Mouse (Mus musculus) c-Kit-positive CD71-positive TER-119-negative erythroid progenitor cells, embryonic 14.5 days (primary cell): ENCODE data around the gene Kpnb1.
A peak's percentile ranks its signal among the peaks of the same experiment; 100 is the strongest.

ENCODE experiments used
- DNase-seq: peaks from one replicate; pipeline ENCODE4 v3.0.0-alpha.2; 2013; ENCODE audit warnings: low read depth

The Kpnb1 gene

DNA sequence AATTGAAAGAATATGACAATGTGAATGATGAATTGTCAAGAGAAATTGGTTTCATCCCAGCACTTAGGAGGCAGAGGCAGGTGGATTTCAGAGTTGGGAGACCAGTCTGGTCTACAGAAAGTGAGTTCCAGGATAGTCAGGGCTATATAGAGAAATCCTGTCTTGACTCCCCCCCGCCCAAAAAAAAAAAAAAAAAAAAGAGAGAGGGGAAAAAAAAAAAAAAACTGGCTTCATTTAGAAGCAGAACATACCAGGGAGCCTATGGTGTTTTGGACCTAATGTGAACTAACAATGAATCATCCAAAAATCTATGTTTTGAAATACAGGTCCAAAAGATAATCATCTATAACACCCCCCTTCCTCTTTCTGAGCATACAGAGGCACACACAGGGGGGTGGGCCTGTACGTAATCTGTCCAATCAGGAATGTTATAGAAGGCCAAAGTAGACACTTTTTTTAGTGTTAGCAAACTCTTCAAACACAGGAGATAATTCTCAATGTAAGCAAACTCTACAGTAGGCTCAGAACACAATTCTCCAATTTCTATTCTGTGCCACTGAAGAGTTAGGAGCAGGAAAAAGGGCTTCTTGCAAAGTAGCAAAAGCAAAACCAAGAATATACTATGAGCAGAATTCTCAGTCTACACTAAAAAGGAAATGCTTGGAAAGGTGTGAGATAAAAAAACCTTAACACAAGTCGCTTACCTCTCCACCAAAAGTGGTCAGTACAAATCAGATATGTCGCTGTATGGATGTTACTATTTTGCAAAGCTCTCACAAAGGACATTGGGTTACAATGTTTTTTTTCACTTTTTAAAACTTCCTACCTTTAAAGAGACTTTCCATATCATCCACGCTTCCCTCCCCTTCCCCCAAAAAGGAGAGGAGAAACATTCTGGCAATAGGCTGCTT, 1.7 kb downstream of the Kpnb1 start:
- no peak for DNase-seq

DNA sequence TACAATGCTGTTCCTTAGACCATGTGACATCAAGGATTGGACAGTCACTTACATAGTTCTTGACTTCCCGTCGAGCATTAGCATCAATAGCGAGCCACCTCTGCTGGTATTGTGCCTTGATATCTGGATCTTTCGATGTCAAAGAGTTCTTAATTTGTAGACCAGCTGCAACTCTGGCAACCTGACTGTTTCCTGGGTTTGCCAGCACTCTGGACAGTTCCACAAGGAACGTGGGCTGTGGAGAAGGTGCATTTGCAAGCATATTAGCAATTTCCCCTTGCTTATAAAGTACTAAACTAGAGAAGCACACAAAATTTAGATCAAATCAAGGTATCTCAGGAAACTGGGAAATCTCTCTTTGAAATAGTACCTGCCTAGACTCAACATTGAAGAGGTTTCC, 2.8 kb downstream of the Kpnb1 start:
- DNase-seq: no peak

DNA sequence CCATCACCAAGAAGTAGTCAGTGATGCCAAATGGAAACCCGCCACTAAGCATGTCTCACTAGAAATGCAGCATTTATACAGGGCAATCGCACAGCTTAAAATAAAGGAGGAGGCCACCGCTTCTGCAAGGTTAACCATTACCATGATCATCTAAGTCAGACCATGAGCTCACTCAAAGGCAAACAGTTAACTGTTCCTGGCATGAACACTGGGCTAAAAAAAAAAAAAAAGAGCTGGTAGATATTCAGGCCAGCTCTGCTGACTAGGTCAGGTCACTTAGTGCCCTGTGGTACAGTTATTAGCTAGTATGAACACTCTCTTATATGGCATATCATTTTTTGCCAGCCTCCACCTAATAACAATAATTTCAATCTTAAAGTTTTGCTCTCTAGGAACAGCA, 5.2 kb downstream of the Kpnb1 start:
- no peak for DNase-seq

DNA sequence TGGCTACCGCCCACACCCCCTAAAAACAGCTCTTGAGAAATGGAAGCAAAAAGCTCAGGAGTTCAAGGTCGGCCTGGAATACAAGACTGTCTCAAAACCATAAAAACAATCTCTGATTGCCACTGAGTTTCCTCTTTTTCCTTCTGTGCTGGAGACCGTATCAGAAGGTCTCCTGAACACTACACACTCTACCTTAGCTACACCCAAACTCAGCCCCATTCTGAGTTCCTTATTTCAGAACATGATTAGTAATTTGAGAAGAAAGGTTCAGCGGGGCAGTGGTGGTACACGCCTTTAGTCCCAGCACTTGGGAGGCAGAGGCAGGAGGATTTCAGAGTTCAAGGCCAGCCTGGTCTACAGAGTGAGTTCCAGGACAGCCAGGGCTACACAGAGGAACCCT, 6.6 kb downstream of the Kpnb1 start:
- no peak for DNase-seq

DNA sequence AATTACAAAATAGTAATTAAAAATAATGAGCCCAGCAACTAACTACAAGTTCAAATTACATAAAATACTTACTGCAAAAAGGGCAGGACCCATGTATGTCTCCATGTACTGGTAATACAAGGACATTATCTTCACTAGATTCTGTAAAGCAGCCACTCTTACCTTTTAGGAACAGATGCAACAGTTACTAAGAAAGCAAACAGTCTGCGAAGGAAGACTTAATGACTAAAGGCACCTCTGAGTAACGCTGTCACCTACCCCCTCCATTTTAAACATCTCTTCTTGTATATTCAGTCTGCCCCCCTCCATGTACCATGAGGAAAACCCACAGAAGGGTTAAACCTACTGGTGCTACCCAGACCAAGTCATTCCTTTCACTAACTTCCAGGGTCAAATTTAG, 9.5 kb downstream of the Kpnb1 start:
- no peak for DNase-seq

DNA sequence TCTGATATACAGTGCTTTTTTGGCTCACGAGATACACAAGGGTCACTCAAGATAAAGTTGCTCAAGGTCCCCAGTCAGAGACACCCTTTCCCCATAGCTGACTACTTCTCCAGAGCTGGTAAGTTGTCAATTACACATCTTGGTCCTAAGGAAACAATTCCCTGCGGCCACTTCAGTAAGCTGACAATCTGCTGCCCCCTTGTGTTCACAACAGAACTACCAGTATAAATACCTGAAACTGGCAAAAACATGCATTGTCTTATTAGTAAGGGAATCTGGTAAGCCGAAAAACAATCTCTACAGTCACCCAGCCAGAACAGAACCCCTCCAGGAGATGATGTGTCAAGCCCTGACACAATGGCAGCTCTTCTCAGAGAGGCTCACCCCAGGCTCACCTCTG, 10.8 kb downstream of the Kpnb1 start:
- DNase-seq: no peak

- DNase-seq: no peak
Observed at GRCm38 (mm10) chr11:97175499-97175898, 12.2 kb downstream of the Kpnb1 start.

DNA sequence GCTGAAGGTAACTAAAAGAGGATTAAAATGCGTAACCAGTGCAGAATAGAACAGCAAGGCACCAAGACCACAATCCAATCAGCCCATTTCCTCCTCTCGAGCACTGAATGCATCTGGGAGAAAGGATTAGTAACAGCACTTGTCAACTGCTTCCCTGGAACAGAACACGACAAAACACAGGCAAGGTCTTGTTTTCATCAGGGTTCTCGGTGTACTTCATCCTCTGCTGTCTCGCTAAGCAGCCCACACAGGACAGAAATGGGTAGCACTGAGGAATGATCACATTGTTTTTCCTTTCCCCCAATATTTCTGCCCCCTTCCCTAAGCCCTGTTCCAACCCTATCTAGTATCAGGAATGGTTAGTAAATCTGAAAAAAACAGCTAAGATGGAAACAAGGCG, 27.3 kb downstream of the Kpnb1 start:
- no peak for DNase-seq

- DNase-seq: no peak
Observed at GRCm38 (mm10) chr11:97156999-97157398, 30.7 kb downstream of the Kpnb1 start.

- DNase-seq: no peak
Observed at GRCm38 (mm10) chr11:97152662-97153287, 34.9 kb downstream of the Kpnb1 start.

GRCm38 (mm10) chr11:97152023-97152426, 35.7 kb downstream of the Kpnb1 start:
- DNase-seq: no peak

GRCm38 (mm10) chr11:97151343-97151801, 36.3 kb downstream of the Kpnb1 start, which contains the start of gene Tbkbp1:
TSS of gene Tbkbp1 (minus strand) at chr11:97151495.
- no peak for DNase-seq

DNA sequence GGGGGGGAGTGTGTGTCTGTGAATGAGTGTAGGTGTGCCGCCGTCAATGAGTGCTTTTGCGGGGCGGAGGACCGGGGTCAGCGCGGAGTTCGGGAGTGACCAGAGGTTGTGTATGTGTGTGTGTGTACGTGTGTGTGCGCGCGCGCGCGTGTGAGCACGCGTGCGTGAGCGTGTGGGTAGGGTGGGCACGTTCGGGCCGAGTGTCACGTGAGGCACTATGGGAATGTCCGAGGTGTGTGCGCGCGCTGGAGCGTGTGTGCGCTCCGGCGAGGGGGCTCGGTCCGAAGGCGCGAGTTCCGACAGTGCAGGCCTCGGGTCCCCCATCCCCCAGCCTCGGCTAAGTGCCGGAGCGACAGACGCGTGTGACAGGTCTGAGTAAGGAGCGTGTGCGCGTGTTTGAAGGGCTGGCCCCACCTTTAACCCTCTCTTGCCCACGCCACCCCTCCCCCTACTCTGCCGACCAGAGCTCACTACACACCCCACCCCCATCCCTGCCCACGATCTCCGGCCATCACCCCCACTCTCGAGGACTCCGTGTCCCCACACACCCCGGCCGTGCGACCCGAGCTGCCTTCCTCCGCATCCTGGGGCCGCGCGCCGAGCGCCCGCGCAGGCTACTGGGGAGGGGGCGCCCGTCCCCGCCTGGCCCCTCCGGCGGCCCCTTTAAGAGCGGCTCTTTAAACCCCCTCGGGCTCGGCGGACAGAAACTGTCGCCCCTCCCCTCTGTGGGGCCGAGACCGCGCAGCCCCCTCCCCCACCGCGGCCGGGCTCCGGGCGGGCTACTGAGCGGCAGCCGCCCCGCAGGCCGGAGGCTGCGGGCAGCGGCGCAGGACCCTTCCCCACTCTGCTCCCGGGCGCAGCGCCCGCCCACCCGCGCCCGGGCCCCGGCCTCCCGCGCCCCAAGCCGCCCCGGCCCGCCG, 37.0 kb downstream of the Kpnb1 start:
- DNase-seq: no peak

GRCm38 (mm10) chr11:97149995-97150410, 37.7 kb downstream of the Kpnb1 start:
- DNase-seq: no peak

DNA sequence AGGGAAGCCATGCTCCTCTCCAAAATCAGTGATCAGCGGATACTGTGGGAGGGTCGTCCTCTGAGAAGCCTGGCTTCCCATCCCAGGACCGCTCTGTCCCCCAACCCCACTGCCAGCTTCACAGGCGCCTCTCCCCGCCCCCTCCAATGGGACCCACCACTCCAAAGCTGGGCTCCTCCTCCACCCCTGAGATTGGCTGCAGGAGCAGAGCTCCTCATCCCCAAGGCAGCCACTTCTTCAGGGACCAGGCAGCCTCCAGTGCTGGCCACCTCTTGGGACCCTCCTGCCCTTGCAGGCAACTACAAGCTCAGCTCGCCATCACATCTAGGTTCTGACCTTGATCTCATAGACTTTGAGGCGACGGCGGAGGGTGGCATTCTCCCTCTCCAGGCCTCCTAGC, 38.7 kb downstream of the Kpnb1 start:
- no peak for DNase-seq

DNA sequence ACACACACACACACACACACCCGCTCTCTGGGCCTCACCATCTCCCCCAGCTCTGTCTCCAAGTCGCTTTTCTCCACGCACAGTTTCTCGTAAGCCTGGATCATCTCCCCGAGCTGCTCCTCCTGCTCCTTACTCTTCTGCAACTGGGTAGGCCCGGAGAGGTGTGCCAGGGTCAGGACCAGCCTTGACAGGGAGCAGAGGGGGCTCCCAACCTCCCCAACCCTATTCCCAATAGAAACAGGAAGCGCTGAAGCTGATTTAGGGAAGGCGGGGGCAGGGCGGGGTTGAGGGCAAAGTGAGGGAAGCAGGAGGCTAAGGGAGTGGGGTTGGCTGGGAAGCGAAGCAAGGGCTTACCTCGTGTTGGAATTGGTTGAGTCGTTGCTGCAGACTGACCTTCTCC, 39.1 kb downstream of the Kpnb1 start:
- DNase-seq: no peak

- DNase-seq: no peak
Observed at GRCm38 (mm10) chr11:97147333-97147732, 40.3 kb downstream of the Kpnb1 start.

- peak; percentile 48 for DNase-seq
Observed at GRCm38 (mm10) chr11:97146724-97147123, 41.0 kb downstream of the Kpnb1 start.

GRCm38 (mm10) chr11:97145951-97146350, 41.7 kb downstream of the Kpnb1 start:
- no peak for DNase-seq

DNA sequence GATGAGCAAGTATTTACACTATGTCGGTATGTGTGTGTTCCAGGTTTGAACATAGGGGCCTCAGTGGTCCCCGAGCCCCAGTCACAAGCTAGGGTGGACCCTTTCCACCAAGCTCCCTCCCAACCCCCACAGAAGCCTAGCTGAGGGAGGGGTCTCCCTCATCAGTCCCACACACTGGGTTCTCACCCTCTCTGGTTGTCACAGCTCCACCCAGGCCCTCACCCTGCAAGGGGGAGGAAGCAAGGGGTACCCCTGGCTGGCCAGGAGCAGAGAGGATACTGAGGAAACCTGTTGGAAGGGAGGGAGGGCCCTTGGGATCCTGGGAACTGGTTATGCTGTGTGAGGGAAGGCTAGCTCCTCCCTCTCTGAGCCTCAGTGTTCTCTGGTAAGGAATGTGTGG, 42.4 kb downstream of the Kpnb1 start:
- DNase-seq: no peak

DNA sequence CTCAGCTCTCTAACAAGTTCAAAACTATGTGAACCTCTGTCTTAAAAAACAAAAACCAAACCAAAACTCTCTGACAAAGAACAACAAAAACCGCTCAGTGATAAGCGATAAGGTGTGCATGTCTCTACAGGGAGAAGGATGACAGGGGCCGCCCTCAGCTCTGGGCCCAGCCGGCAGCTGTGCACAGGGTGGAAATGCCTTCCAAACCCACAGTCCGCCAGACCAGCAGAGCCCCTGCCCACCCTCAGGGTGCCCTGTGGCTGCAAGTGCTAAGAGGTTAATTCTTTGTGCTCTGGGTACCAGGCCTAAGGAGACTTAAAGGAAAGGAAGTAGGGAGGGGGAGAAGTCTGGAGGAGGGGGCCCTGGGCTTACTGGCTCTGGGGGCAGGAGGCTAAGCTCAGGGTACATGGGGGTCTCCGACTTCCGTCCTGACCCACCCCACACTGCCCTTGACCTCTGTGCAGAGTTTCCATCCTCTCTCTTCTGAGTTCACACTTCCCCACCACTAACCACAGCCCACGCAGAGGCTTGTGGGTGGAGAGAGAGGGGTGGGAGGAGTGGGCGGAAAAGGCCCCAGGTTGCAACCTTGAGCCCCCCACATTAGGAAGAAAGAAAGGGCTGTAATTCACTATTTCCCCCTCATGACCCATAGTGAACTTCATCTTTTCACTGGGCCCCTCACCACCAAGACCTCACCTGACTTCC, 44.3 kb downstream of the Kpnb1 start:
- DNase-seq: no peak

- no peak for DNase-seq
Observed at GRCm38 (mm10) chr11:97142159-97142608, 45.5 kb downstream of the Kpnb1 start.
